ENCODE assay signal across 8 mouse cellular contexts in the genomic region with DNA sequence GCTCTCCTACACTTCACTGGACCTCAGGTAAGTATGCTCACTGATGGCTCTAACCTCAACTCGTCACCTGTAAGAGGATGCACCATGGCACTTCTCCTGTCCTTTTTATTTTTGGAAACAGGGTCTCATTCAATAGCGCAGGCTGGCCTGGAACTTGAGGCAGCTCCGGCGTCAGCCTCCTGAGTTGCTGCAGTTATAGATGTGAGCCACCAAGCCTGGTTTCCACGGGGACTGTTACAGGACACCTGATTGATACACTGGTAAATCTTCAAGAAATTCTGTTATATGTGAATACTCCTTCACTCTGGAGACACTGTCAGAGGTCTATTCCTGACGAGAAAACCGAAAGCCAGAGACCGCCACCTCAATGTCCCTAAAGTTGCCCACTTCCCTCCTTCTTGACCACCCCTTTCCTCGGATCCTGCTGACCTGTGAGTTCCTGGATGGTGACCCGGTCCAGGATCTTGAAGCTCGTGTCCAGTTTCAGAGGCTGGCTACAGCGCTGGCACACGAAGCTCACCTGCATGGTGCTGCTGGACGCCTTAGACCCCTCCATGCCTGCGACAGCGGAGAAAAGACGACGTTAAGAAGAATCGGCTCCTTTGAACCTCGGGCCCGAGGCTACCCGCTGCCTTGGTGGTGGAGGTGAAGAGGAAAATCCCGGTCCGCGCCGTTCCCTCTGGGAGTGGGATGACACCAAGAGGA. TPM values are rescaled to one million over a fixed set of nuclear protein-coding genes. Genes with fewer than 3 reads are reported as not detected.
DNase-seq lines count a peak whose midpoint lies in the region; ATAC-seq and TF ChIP-seq lines count a peak whose summit lies in the region.

No protein-coding gene starts in this region.

- ATAC-seq in forebrain, postnatal 0 days, result no peak

- DNase-seq in heart, embryonic 10.5 days (ENCODE audit: low spot score), result no peak
- DNase-seq in heart, postnatal 10 days, result no peak
- no peak for DNase-seq in forebrain, postnatal 0 days
- DNase-seq in embryo, embryonic 11 days, result no peak
- no peak for DNase-seq in thymus, postnatal 36 days
- no peak for DNase-seq in spleen, postnatal 14 days (ENCODE audit: low spot score in 2 of 2)

- peak overlapping the region; percentile 88 for H3K27ac ChIP-seq in heart, embryonic 10.5 days
- H3K27ac ChIP-seq in forebrain, postnatal 0 days (ENCODE audit: low read depth, low read length), result peak overlapping the region; percentile 69

- TF ChIP-seq CTCF in E14TG2a.4 (conservative IDR thresholded peaks at IDR 0.05; ENCODE audit: low read length), result no peak
- TF ChIP-seq CTCF in forebrain, postnatal 0 days (IDR thresholded peaks at IDR 0.05; ENCODE audit: low read depth), result no peak

- H3K27me3 ChIP-seq in heart, embryonic 10.5 days (ENCODE audit: insufficient read depth, poor library complexity, severe bottlenecking), result no peaks in the 10 kb centered on the region
- no peaks in the 10 kb centered on the region for H3K27me3 ChIP-seq in E14TG2a.4 (ENCODE audit: insufficient read depth, low read length)
- no peaks in the 10 kb centered on the region for H3K27me3 ChIP-seq in forebrain, postnatal 0 days (ENCODE audit: insufficient read depth, low read length)
- peaks cover 2% of the 10 kb centered on the region for H3K27me3 ChIP-seq in megakaryocyte, embryonic 14.5 days (replicated peaks)

- peak overlapping the region; percentile 96 for H3K4me2 ChIP-seq in forebrain, postnatal 0 days (ENCODE audit: low read depth)

- WGBS in heart, embryonic 10.5 days, result 12% methylated on average over 26 of the region's 26 CpGs
- WGBS in forebrain, postnatal 0 days, result 14% methylated on average over 26 of the region's 26 CpGs

- peak overlapping the region; percentile 89 for H3K4me3 ChIP-seq in heart, embryonic 10.5 days
- H3K4me3 ChIP-seq in E14TG2a.4 (replicated peaks; ENCODE audit: low read length), result peak overlapping the region; percentile 98
- peak overlapping the region; percentile 90 for H3K4me3 ChIP-seq in forebrain, postnatal 0 days (ENCODE audit: low read depth, low read length)
- peak overlapping the region; percentile 95 for H3K4me3 ChIP-seq in megakaryocyte, embryonic 14.5 days (replicated peaks)

- peaks cover 13% of the 10 kb centered on the region for H3K4me1 ChIP-seq in heart, embryonic 10.5 days
- H3K4me1 ChIP-seq in E14TG2a.4 (replicated peaks; ENCODE audit: low read depth, low read length), result peaks cover 18% of the 10 kb centered on the region
- H3K4me1 ChIP-seq in forebrain, postnatal 0 days (ENCODE audit: insufficient read depth), result 0 out of 2 replicates have a peak, but pooled peaks cover 13% of the 10 kb centered on the region
- H3K4me1 ChIP-seq in megakaryocyte, embryonic 14.5 days, result peaks cover 39% of the 10 kb centered on the region

- H3K9me3 ChIP-seq in heart, embryonic 10.5 days, result no peaks in the 10 kb centered on the region
- H3K9me3 ChIP-seq in E14TG2a.4 (ENCODE audit: low read length), result no peaks in the 10 kb centered on the region
- no peaks in the 10 kb centered on the region for H3K9me3 ChIP-seq in forebrain, postnatal 0 days (ENCODE audit: low read length)
- no peaks in the 10 kb centered on the region for H3K9me3 ChIP-seq in megakaryocyte, embryonic 14.5 days

- intact Hi-C loops in heart, postnatal 10 days (cut with DNase I), result loop anchor here (1.0 to 10.0 kb wide), 3 partner anchors 49 to 207 kb away; a partner anchor contains a TSS

- H3K36me3 ChIP-seq in heart, embryonic 10.5 days, result peaks cover 24% of the 10 kb centered on the region
- peaks cover 38% of the 10 kb centered on the region for H3K36me3 ChIP-seq in E14TG2a.4 (ENCODE audit: insufficient read depth, low read length)
- H3K36me3 ChIP-seq in forebrain, postnatal 0 days (ENCODE audit: insufficient read depth), result peaks cover 11% of the 10 kb centered on the region
- peaks cover 42% of the 10 kb centered on the region for H3K36me3 ChIP-seq in megakaryocyte, embryonic 14.5 days (replicated peaks; ENCODE audit: low read length)

- H3K9ac ChIP-seq in forebrain, postnatal 0 days, result peak overlapping the region; percentile 79

RNA-seq across cellular contexts. Expression of a gene that starts 0.6 kb away (rescaled TPM):
- 148 and 165 TPM in 2 replicates for polyA plus RNA-seq in heart, embryonic 10.5 days (2016; fragmentation: Nextera tagmentation; extraction: Ambion mirVana)
- 100 to 1,000 TPM in 1 of 2 experiments, 10 to 100 TPM in 1; 94.3 to 109 TPM for total RNA-seq in heart, postnatal 10 days (2021)
- total RNA-seq in forebrain, postnatal 0 days (2014; rRNA removed), result 107 and 177 TPM in 2 replicates
- polyA plus RNA-seq in forebrain, postnatal 0 days (2015; fragmentation: Nextera tagmentation; extraction: Ambion mirVana), result 133 and 145 TPM in 2 replicates
- 43.7 and 96.0 TPM in 2 replicates for polyA plus RNA-seq in megakaryocyte, embryonic 14.5 days (2012; ENCODE audit: insufficient read depth, low replicate concordance)

RNA-seq across cellular contexts. Expression of a gene that starts 14.6 kb away (rescaled TPM):
- polyA plus RNA-seq in heart, embryonic 10.5 days (2016; fragmentation: Nextera tagmentation; extraction: Ambion mirVana), result 151 and 177 TPM in 2 replicates
- 10 to 100 TPM; 74.9 to 90.0 TPM for total RNA-seq in heart, postnatal 10 days (2021)
- 70.7 and 80.9 TPM in 2 replicates for total RNA-seq in forebrain, postnatal 0 days (2014; rRNA removed)
- 78.2 and 88.0 TPM in 2 replicates for polyA plus RNA-seq in forebrain, postnatal 0 days (2015; fragmentation: Nextera tagmentation; extraction: Ambion mirVana)
- polyA plus RNA-seq in megakaryocyte, embryonic 14.5 days (2012; ENCODE audit: insufficient read depth, low replicate concordance), result 32.6 and 45.1 TPM in 2 replicates

RNA-seq across cellular contexts. Expression of a gene that starts 22.5 kb away (rescaled TPM):
- polyA plus RNA-seq in heart, embryonic 10.5 days (2016; fragmentation: Nextera tagmentation; extraction: Ambion mirVana), result 189 and 198 TPM in 2 replicates
- 10 to 100 TPM; 84.2 to 92.6 TPM for total RNA-seq in heart, postnatal 10 days (2021)
- total RNA-seq in forebrain, postnatal 0 days (2014; rRNA removed), result 110 and 140 TPM in 2 replicates
- 208 and 233 TPM in 2 replicates for polyA plus RNA-seq in forebrain, postnatal 0 days (2015; fragmentation: Nextera tagmentation; extraction: Ambion mirVana)
- polyA plus RNA-seq in megakaryocyte, embryonic 14.5 days (2012; ENCODE audit: insufficient read depth, low replicate concordance), result 9.9 and 21.1 TPM in 2 replicates

RNA-seq across cellular contexts. Expression of a gene that starts 22.6 kb away (rescaled TPM):
- 0.79 and 1.6 TPM in 2 replicates for polyA plus RNA-seq in heart, embryonic 10.5 days (2016; fragmentation: Nextera tagmentation; extraction: Ambion mirVana)
- under 1 TPM; 0.14 to 0.57 TPM for total RNA-seq in heart, postnatal 10 days (2021)
- 0.10 and 0.15 TPM in 2 replicates for total RNA-seq in forebrain, postnatal 0 days (2014; rRNA removed)
- polyA plus RNA-seq in forebrain, postnatal 0 days (2015; fragmentation: Nextera tagmentation; extraction: Ambion mirVana), result 0.36 and 0.61 TPM in 2 replicates
- polyA plus RNA-seq in megakaryocyte, embryonic 14.5 days (2012; ENCODE audit: insufficient read depth, low replicate concordance), result not detected in 2 replicates

RNA-seq across cellular contexts. Expression of a gene that starts 23.4 kb away (rescaled TPM):
- 1.3 and 1.4 TPM in 2 replicates for polyA plus RNA-seq in heart, embryonic 10.5 days (2016; fragmentation: Nextera tagmentation; extraction: Ambion mirVana)
- total RNA-seq in heart, postnatal 10 days (2021), result 1 to 10 TPM; 2.5 to 3.1 TPM
- total RNA-seq in forebrain, postnatal 0 days (2014; rRNA removed), result 2.7 and 4.4 TPM in 2 replicates
- polyA plus RNA-seq in forebrain, postnatal 0 days (2015; fragmentation: Nextera tagmentation; extraction: Ambion mirVana), result 0.42 and 0.87 TPM in 2 replicates
- 2.0 and 2.9 TPM in 2 replicates for polyA plus RNA-seq in megakaryocyte, embryonic 14.5 days (2012; ENCODE audit: insufficient read depth, low replicate concordance)
